Mouse (Mus musculus) liver (tissue): Measurements from ENCODE around the gene Tmem19.
A peak's percentile ranks its signal among the peaks of the same experiment; 100 is the strongest.

Source experiments
- DNase-seq: peaks from one replicate; pipeline ENCODE4 v3.0.0-alpha.2; 2020; ENCODE audit warnings: mixed read lengths

Gene Tmem19

GRCm38 (mm10) chr10:115361840-115362622, at the start of gene Tmem19:
Gene Tmem19 (minus strand): TSS chr10:115362501.
- DNase-seq: peak; percentile 98

GRCm38 (mm10) chr10:115406393-115406792, 44.1 kb upstream of the Tmem19 start:
- DNase-seq: peak; percentile 59

GRCm38 (mm10) chr10:115391896-115392295, 29.6 kb upstream of the Tmem19 start:
- DNase-seq: no peak

GRCm38 (mm10) chr10:115391076-115391475, 28.8 kb upstream of the Tmem19 start:
- no peak for DNase-seq

GRCm38 (mm10) chr10:115387891-115388290, 25.6 kb upstream of the Tmem19 start:
- DNase-seq: no peak

- peak; percentile 86 for DNase-seq
Observed at GRCm38 (mm10) chr10:115385018-115386002, 23.0 kb upstream of the Tmem19 start.

- DNase-seq: peak; percentile 99
Observed at GRCm38 (mm10) chr10:115384221-115385017, 22.1 kb upstream of the Tmem19 start, which contains the start of the genes Thap2 and Zfc3h1. Gene Thap2 (minus strand): TSS chr10:115384443. Gene Zfc3h1 (plus strand): TSS chr10:115384959.

- no peak for DNase-seq
Observed at GRCm38 (mm10) chr10:115383644-115384220, 21.4 kb upstream of the Tmem19 start.

GRCm38 (mm10) chr10:115382846-115383643, 20.7 kb upstream of the Tmem19 start:
- no peak for DNase-seq

GRCm38 (mm10) chr10:115381506-115382084, 19.3 kb upstream of the Tmem19 start:
- DNase-seq: no peak

- DNase-seq: no peak
Observed at GRCm38 (mm10) chr10:115363151-115363550, 850 bp upstream of the Tmem19 start.

GRCm38 (mm10) chr10:115362623-115362964, 293 bp upstream of the Tmem19 start:
- DNase-seq: no peak

- no peak for DNase-seq
Observed at GRCm38 (mm10) chr10:115359066-115359465, 3.2 kb downstream of the Tmem19 start.

- DNase-seq: no peak
Observed at GRCm38 (mm10) chr10:115358216-115358919, 3.9 kb downstream of the Tmem19 start.

GRCm38 (mm10) chr10:115356106-115356505, 6.2 kb downstream of the Tmem19 start:
- no peak for DNase-seq

- no peak for DNase-seq
Observed at GRCm38 (mm10) chr10:115355016-115355415, 7.3 kb downstream of the Tmem19 start.

- no peak for DNase-seq
Observed at GRCm38 (mm10) chr10:115354553-115354952, 7.7 kb downstream of the Tmem19 start.

GRCm38 (mm10) chr10:115350810-115351397, 11.4 kb downstream of the Tmem19 start:
- peak; percentile 26 for DNase-seq

GRCm38 (mm10) chr10:115349509-115349908, 12.8 kb downstream of the Tmem19 start:
- no peak for DNase-seq

- no peak for DNase-seq
Observed at GRCm38 (mm10) chr10:115349029-115349428, 13.3 kb downstream of the Tmem19 start.
